Mouse (Mus musculus) common myeloid progenitor, adult 5-6 weeks (primary cell): ENCODE results near the gene Tmem210. TPM values are rescaled to one million over a fixed set of nuclear protein-coding genes. Genes with fewer than 3 reads are reported as not detected.

Experiments used
- ATAC-seq: replicated peaks from 2 replicates; pipeline ENCODE4 v1.8.0; 2016; ENCODE audit warnings: low read depth, mild to moderate bottlenecking, moderate TSS enrichment, inconsistent platforms; ENCODE audit not compliant: poor library complexity, severe bottlenecking
- total RNA-seq: library from RNA; stranded (forward); fragments of 200-1000, 187-1606 nt; gene quantifications from 2 replicates; pipeline ENCODE4 v1.2.3, GENCODE M21; 2017

Gene Tmem210
- total RNA-seq, 1 experiment from 2014 or later = not detected

DNA sequence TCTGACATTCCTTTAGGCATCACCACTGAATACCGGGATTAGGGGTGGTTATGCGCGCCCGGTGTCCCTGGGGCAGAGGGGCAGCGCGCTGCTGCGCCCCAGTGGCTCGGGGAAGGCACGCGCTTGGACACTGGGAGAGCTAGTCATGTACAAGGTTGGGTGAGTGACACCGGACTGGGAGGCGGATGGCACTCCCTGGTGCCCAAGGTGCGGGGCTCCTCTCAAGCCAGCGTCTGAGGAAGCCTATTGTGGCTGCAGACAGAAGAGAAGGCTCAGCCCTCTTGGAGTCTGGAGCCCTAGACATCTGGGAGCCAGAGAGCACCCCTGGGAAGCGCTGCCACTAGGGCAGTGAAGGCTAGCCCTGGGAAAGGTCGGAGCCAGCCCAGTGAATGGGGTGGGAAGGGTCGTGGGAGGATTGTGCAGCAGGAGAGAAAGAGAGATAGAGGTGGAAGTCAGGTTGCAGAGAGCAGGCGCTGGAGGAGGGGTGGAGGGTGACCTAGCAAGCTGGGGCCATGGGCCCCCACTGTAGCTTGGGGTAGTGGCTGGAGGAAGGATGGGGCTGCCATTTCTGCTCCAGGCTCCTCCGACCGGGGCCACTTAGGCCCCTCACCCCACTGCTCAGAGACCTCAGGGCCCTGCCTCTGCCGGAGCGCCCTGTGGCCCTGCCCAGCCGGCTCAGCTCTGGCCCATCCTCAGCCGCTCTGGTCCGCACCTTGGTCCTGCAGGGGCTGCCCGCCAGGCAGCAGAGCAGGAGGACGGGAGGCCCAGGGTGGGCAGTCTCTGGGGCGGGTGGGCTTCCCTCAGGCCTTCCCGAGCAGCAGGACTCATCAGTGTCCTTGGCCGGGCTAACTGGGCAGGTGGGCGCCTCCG, 3.5 kb downstream of the Tmem210 start:
- no peak for ATAC-seq

DNA sequence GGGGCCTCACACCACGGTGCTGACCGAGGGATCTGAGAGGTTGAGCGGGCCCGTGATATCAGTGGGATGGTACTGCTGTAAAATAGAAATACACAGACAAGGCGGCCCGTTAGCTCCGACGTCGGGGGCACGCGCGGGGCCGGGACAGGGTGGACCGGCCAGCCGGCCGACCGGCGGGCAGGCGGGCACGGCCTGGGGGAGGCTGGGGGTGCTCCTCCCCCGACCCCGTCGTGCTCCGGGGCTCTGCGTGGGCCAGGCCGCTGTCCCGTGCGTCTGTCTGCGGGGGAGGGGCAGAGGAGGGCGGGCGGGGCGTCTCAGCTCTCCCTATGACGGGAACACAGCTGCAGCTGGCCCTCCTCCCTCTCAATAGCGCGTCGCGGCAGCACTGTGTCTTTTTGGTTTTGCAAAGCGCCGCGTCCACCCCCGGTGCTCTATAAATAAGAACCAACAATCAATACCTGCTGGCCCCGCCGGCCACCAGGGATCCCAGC, 4.2 kb downstream of the Tmem210 start:
- ATAC-seq = no peak

DNA sequence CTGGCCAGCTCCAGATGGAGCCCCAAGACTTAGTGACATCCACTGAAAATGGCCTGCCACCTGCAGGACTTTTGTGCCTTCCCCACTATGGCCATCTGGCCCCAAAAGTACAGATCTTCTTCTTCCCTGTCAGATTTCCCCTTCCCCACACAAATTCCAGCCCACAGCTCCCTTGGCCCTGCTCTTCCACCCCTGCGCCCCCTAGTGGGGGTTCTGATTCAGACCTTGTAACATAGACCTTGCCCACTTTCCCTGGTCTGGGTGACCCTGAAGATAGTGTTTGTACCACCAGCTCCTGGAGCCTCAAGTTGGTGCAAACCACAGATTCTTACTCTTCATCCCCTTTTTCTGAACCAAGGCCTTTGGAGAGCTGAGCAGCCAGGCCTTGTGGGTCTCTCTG, 4.9 kb downstream of the Tmem210 start:
- peak; percentile 64 for ATAC-seq

DNA sequence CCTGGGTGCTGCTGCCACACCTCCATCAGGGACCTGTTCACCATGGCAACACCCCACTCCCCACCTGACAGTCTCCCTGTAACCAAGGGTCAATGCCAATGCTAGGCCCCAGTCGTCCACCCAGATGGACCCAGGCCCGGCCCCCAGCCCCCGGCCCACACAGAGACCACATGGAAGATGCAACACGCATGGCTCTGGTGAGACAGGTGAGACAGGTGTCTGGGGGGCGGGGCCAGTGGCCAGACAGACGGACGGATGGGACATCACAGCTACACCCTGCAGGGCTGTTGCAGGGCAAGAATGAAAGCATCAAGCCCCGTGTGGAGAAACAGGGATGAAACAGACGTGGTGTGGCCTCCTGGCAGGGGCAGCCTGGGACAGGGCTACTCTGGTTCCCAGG, 5.8 kb downstream of the Tmem210 start:
- no peak for ATAC-seq

DNA sequence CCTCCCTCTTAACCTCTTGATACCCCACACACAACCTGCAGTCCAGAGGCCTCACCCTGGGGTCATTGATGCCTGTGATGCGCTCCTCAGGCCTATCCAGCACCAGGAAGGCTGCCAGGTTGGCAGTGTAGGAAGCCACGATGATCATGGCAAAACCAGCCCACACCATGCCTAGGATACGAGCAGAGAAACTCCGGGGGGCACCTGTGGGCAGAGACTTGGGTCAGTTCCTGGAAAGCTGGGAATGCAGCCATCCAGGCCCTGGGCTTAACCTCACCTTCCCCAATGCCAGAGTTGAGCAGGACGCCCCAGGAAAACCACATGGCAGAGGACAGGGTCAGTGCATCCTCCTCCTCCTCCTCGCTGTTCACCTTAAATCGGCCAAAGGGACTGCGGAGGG, 9.1 kb downstream of the Tmem210 start:
- no peak for ATAC-seq

DNA sequence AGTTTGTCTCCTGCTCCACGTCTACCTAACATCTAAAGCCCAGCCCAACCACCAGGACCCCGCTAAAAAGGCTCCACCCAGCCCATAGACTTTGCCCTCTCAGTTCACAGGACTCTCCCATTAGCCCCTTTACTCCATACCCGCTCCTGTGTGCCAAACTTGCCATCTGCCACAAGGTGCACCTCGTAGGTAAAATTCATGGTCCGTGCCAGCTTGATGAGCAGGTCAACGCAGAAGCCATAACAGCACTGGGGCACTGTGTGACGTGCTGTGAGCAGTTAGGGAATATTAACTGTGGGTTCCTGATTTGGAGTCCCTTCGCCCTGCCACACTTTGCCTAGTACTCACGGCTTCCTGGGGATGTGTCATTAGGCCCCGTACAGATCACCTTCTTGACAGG, 10.1 kb downstream of the Tmem210 start:
- no peak for ATAC-seq

DNA sequence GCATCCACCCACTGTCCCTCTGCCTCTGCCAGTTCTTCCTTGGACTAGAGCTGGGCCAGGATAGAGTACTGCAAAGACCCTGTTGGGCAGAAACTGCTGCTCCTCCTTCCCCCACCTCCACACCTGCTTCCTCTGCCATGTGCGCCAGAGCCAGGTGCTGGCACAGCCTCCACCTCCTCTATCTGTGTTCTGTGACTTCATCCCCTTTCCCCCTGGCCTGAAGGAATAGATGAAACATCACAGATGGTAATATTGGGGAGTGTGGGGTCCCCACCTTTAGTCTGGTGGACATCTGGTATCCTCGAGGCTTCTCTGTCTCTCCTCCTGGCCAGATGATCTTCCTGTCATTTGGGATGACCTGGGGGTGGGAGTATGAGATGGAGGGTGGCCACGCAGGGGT, 15.5 kb downstream of the Tmem210 start:
- no peak for ATAC-seq

DNA sequence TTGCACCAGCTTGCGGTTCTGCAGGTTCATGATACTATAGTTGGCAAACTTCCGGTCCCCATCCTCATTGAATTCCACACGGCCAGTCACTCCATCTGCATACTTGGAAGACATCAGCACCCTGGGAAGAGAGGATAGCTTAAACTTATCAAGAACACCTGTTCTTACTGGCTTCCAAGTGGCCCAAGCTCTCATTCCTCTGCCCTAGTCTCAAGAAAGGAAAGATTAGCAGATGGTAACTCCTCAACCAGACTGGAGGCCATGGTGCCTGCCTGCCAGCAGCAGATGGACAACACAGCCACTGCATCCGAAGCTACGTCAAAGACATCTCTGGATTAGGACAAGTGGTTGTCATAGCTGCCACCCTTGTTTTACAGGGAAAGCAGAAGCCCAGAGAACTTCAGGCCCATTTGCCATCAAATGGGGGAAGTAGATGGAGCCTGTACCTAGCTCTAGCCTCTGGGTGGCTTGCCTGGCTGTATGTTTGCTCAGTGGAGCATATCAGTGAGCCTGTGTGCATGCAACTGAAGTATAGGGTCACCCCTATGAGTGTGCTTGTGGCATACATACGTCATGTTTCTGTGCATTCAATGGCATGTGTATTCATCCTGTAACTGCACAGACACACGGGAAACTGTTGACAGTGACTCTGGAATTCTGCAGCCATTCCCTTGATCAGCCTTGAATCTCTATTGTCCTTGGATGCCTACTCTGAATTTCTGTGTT, 16.1 kb downstream of the Tmem210 start:
- ATAC-seq = 0 out of 2 replicates have a peak, but pooled peaks have one; percentile 30

DNA sequence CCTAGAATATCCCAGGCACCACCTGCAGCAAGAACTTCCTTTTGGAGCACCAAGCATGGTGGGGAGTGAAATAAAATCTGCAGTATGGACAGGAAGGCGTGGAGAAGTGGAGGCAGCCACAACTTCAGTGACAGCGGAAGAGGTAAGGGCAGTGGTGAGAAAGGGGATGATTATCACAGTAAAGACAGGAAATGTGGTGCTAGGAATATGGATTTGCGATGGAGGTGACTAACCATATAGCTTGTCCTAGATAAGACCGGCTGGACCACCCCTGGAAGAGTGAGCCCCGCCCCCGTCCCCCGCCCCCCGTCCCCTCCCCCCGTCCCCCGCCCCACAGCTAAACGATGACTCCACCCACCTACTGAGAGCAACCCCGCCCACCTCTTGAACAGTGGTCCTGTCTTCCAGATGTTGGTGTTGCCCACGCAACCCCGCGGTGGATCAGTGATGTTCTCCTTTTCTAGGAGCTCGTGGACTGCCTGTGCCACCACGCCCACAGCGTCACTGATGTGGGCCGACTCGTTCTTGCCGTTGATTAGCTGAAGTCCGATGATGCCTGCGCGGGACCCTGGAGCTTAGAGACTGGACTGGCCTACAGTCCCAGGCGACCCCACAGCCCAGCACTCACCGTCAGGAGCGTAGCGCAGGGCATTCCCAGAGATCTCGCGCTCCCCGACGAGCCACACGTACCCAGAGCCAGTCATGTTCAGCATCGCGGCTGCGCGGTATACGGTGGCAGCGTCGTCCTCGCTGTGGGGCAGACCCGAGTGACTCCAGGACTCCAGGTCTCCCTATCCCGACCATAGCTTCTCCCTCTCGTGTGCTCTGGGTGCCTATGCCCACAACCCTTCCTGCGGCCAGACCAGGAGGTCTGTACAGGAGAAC, 17.0 kb downstream of the Tmem210 start:
- peak; percentile 77 for ATAC-seq

DNA sequence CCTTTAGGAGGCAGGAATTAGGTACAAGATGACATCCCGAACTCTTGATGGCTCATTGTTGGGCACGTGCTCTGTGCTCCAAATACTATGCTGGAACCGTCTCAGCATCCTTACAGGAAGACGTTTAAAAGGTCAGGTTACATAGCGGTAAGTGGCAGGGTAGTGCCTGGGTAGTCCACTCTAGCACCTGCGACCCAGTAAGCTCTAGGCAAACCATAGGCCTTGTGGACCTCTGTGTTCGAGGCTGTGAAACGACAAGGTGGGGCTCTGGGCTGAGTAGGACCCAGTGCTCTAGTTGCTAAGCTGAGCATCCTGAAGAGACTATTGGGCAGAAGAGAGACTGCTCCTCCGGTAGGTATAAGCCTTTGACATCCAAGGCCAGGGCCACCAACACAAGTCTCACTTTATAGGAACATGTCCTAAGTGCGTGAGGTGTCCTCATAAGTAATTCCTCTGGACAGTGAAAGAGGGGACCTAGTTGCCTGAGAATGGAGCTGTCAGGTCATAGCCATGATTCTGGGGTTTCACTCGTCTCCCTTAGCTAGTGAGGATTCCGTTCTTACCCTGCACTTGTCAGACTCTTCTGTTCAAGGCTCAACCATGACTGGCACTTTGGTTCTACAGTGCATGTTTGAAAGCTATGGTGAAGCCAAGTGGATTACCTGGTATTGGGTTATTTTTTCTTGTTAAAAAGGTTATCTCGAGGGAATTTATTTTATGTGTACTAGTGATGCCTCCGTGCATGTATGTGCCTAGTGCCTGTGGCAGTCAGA, 17.8 kb downstream of the Tmem210 start:
- no peak for ATAC-seq

DNA sequence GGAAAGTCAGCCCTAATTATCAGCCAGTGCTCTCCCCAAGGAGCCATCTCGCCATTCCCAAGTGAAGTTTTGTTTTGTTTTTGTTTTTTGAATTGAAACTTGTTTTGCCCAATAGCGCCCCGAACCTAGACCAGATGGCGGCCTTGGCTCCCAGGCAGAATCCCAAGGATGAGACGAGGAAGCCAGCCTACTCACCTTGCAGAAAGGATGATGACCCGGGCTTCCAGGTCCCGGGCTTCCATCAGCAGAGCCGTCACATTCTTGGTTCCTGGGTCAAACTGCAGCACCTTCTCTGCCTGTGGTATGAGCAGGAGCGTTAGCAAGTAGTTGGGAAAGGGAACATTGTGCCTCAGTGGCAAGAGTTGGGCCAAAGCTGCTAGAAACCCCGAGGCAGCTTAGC, 22.2 kb downstream of the Tmem210 start:
- no peak for ATAC-seq

DNA sequence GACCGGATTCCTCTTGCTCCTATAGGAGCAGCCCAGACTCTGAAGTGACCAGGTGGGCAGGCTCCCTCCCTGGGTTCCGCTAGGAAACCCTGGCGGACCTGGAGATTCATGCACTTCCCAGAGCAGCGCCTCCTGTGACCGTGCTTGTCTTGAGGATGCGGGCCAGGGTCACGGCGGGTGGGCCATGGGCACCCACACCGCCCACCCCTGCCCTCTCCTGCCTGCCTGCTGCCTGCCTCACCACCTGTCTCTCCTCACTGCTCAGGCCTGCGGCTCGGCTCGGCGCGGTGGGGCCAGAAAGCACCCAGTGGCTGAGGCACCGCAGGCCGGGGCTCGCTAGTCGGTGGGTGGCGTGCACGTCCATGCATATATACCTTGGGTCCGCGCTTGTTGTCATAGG, 23.0 kb downstream of the Tmem210 start:
- ATAC-seq = peak; percentile 33; the same call in 1 of the 2 replicates

DNA sequence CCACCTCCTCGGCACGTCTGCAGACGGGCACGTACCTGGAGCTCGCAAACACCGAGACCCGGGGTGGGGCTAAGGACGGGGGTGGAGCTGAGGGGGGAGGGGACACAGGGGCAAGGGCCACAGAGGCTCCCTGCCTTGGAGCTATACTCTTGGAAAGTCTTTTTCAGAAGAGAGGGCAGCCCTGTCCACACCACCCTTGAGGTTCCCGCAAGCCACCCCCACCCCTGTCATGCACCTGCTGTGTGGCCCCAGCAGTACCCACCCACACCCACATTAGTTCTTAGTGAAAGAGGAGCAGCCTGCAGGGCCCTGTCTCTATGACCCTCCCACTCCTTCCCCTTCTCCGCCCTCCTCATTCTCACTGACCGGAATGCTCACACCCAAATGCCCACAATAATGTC, 23.5 kb downstream of the Tmem210 start:
- ATAC-seq = no peak

DNA sequence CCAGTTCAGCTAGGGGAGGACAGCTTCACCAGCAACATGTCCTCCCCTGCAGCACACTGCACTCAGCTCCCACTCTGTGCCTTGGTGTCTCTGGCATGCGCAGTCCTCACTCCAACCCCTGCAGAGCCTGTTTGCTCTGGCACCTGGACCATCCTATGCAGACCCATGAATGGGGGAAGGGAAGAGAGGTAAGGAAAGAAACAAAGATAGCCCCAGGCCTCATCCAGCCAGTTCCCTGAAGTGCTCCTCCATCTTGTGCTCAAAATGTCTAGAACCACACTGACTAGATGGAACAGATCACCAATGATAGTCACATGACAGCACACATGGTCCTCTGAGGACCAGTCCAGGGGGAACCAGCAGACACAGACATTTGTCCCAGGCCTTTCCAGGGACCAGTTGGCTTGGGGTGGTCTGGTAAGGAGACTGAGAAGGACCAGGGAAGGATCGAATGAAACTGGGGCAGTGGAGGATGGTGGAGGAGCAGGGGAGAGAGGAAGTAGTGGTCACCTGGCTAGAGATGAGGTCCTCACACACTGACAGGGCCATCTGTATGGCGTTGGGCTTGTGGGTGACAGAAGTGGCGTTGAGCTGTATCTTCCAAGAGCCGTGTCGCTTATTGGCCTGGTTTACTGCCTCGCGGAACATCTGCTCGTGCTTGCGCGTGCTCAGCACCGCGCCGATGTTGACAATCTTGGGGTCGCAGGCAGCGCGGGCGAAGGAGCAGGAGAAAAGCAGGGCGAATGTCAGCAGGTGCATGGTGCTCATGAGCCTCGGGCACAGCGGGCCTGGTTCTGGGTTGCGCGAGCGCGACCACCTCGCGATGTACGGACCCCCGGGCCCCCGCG, 30.4 kb downstream of the Tmem210 start:
- peak; percentile 10; the same call in 1 of the 2 replicates for ATAC-seq

DNA sequence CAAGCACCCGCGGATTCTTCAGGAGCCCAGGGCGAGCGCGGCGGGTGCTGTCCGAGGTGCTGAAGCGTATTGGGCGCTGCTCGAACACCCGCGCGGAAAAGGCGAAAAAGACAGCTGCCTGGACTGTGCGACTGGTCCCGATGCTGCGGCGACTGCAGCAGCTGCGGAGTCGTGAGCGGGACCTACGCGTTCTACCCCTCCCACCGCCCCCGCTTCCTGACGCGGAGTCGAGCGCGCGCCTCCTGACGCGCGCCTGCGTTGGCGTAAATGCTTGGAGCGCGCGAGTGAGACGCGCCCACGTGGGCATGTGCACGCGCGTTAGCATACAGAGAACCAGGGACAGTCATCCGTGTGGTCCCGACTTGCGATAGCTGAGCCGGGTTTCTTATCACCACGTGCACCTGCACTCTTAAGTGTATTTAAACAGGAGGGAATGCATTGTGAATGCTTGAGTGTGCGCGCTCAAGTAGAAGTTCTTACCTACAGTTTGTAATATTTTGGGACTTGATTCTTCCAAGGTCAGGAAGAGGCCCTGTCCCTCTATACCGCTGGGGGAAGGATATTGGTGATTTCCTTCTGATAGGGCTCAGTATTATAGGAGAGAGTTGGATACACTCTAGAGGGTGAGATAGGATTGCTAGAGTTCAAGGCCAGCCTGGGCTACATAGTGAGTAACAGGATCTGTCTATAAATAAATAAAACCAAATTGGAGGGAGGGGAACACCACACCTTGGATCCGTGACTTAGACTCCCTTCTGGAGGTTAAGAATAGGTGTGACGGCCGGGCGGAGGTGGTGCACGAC, 31.2 kb downstream of the Tmem210 start, which contains the start of gene Grin1:
Gene Grin1, minus strand, starts transcription at position 217 of the 803 bp plus-strand sequence.
- ATAC-seq = peak; percentile 87

DNA sequence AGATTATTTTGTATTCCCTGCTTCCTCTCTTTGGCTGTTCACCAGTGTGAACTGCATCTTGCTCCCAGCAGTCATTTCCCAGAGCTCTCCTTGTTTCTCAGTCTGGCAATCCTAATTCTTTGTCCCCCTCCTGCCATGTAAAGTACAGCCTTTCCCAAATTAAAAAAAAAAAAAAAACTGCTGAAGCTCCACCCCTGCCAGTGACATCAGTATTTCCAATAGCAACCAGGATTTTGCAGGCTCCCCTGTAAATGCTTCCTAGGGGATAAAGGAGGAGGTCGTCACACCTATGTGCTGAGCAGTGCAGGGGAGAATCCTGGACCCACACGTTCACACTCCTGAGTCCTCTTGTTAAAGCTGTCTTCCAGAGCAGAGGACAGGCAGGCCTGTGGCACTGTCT, 32.1 kb downstream of the Tmem210 start:
- ATAC-seq = no peak

DNA sequence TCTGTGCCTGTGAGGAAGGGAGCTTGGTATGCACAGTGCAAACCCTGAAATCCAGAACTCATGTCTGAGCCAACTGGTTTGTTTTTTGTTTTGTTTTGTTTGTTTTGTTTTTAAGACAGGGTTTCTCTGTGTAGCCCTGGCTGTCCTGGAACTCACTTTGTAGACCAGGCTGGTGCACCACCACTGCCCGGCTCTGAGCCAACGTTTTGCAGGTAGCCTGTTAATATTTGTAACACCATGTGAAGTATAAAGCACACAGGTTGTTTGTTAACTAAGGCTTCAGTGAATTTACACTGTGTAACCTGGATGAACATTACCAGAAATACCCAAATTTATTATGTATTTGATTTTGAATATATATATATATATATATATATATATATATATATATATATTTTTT, 38.1 kb downstream of the Tmem210 start:
- no peak for ATAC-seq

DNA sequence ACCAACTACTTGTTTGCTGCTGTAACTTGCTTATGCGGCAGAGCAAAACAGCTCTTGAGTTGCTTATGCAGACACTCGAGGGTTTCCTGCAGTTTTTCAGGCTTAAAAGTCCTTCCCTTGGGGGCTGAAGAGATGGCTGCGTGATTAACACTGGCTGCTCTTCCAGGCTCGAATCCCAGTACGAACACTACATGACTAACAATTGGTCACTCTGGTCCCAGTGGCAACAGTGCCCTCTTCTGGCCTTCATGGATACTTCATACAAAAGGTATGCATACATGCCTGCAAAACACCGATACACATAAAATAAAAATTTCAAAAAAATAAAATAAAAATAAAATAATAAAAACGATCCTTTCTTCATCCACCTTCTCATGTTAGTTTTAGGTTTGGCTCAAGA, 40.5 kb downstream of the Tmem210 start:
- no peak for ATAC-seq
